Mouse (Mus musculus): ENCODE measurements around the gene Olfr1402. TPM values are rescaled to one million over a fixed set of nuclear protein-coding genes. Genes with fewer than 3 reads are reported as not detected.

The Olfr1402 gene
- polyA plus RNA-seq (2017; shearing (Covaris generic)), result not detected

DNA sequence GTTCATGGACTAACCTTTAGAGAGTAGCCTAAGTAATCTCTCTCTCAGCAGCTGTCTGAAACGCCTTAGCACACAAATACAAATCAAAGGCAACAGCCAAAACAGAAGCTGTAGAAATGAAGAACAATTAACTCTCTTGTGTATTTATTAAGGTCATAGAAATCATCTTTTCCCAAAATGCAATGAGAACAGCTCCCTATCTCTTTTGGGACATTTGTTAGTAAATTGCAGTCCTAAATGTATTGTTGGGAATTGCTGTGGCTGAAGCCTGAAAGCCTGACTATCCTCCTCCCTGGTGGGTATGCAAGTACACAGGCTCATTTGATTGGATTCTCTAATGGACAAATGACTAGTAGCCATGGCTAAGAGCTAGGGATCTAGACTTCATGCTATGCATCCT is at the start of gene Olfr1402:
Gene Olfr1402, minus strand, starts transcription at position 101 of the 400 bp plus-strand sequence.

Other genes starting within 250 kb of the Olfr1402 start
- 1.7 TPM for gene Bcl9, start 124.1 kb downstream of the Olfr1402 start, polyA plus RNA-seq (2017; shearing (Covaris generic))
- 37.7 TPM for gene Chd1l, start 188.2 kb upstream of the Olfr1402 start, polyA plus RNA-seq (2017; shearing (Covaris generic))
- gene Fmo5, start 206.8 kb upstream of the Olfr1402 start, polyA plus RNA-seq (2017; shearing (Covaris generic)), result 3.9 TPM
- 8.6 TPM for gene Prkab2, start 236.2 kb upstream of the Olfr1402 start, polyA plus RNA-seq (2017; shearing (Covaris generic))